Mouse (Mus musculus): ENCODE measurements at regions not wholly inside any gene's neighbourhood (a gene's known extent, or its start where the extent isn't known, plus 50 kb on each side); places are given as distances from the start of the nearest gene placed in this dataset.

DNA sequence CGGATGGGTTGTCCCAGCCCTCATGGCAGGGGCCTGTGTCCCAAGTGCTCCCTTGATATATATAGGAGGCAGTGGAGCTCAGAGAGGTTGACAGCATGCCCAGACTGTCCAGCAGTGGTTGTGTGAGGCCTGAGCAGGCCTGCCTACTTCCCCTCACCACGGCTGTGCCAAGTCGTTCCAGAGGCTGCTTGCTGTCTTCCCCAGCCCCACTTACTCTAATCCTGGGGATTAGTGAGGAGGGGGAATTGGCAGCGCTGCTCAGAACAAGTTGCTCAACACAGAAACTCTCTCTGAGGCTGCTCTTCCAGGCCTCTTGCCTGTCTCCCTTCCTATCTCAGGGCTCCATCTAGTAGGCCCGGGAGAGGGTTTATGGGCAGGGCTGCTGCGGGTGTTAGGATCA lies 56.1 kb upstream of the 1600014C23Rik start:
- H3K9me3 ChIP-seq (replicated peaks; ENCODE audit: low read length): peaks cover 3% of the 10 kb centered on the region
- H3K4me3 ChIP-seq (replicated peaks in 1 of 3; ENCODE audit: low read depth in 2 of 3, low read length in 2 of 3, poor library complexity in 1 of 3): no peak overlapping the region
- no peak overlapping the region for H3K4me2 ChIP-seq (ENCODE audit: insufficient read depth, low read depth, poor library complexity, severe bottlenecking)
- H3K79me2 ChIP-seq (replicated peaks; ENCODE audit: control insufficient read depth, extremely low read depth, insufficient read depth, poor library complexity, severe bottlenecking): no peaks in the 10 kb centered on the region
- H3K9ac ChIP-seq (ENCODE audit: insufficient read depth, low read depth): no peak overlapping the region
- TF ChIP-seq ZNF384 (IDR thresholded peaks at IDR 0.05; ENCODE audit: low read depth, low read length) (no peak), BHLHE40 (IDR thresholded peaks at IDR 0.05; ENCODE audit: low read depth, low read length) (no peak), USF2 (conservative IDR thresholded peaks at IDR 0.05; ENCODE audit: low read depth, low read length) (no peak), RAD21 (IDR thresholded peaks at IDR 0.05; ENCODE audit: low read depth, low read length) (no peak)
- in situ Hi-C loops (cut with MboI; ENCODE audit: low pct_ligation_motif_present, low pct_unique_long_range_greater_than_20kb, low sequenced_read_pairs): no loop called here
- no peak overlapping the region for H3K27ac ChIP-seq (ENCODE audit: insufficient read depth, low read depth)
- H3K27me3 ChIP-seq (replicated peaks): peaks cover 80% of the 10 kb centered on the region
- no peak for DNase-seq (ENCODE audit: extremely low read depth)
- dilution Hi-C loops (cut with MboI; ENCODE audit: extremely low pct_ligation_motif_present, extremely low pct_unique_long_range_greater_than_20kb, low sequenced_read_pairs): no loop called here
- no peaks in the 10 kb centered on the region for H3K36me3 ChIP-seq (replicated peaks in 1 of 2; ENCODE audit: control insufficient read depth in 1 of 2, insufficient read depth in 1 of 2, low read length in 1 of 2)
- H3K4me1 ChIP-seq (ENCODE audit: control insufficient read depth in 1 of 2, insufficient read depth in 2 of 2): no peaks in the 10 kb centered on the region

DNA sequence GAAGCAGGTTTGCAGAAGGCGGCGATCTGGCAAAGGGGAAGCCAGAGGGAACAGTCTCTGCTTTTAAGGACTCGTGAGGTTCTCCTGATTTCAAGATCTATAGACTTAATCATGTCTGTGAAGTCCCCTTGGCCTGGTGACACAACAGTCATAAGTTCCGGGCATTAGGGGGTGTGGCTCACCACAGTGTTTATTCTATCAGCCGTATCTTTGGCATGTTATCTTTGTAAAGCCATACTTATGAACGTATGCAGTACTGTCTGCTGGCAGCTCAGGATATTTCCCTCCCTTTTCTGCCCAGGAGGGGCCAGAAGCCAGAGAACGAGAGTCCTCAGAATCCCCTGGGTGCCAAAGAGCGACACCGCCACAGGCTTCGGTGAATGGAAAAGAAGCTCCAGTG lies 51.3 kb upstream of the 1600014C23Rik start:
- in situ Hi-C loops (cut with MboI; ENCODE audit: low pct_ligation_motif_present, low pct_unique_long_range_greater_than_20kb, low sequenced_read_pairs): no loop called here
- no peak for DNase-seq (ENCODE audit: extremely low read depth)
- Histone ChIP-seq H3K27me3 (replicated peaks) (peaks cover 83% of the 10 kb centered on the region), H3K79me2 (replicated peaks; ENCODE audit: control insufficient read depth, extremely low read depth, insufficient read depth, poor library complexity, severe bottlenecking) (no peaks in the 10 kb centered on the region), H3K36me3 (replicated peaks in 1 of 2; ENCODE audit: control insufficient read depth in 1 of 2, insufficient read depth in 1 of 2, low read length in 1 of 2) (no peaks in the 10 kb centered on the region), H3K27ac (ENCODE audit: insufficient read depth, low read depth) (no peak overlapping the region), H3K4me2 (ENCODE audit: insufficient read depth, low read depth, poor library complexity, severe bottlenecking) (no peak overlapping the region), H3K4me3 (replicated peaks in 1 of 3; ENCODE audit: low read depth in 2 of 3, low read length in 2 of 3, poor library complexity in 1 of 3) (no peak overlapping the region), H3K4me1 (ENCODE audit: control insufficient read depth in 1 of 2, insufficient read depth in 2 of 2) (no peaks in the 10 kb centered on the region), H3K9me3 (replicated peaks; ENCODE audit: low read length) (no peaks in the 10 kb centered on the region), H3K9ac (ENCODE audit: insufficient read depth, low read depth) (no peak overlapping the region)
- dilution Hi-C loops (cut with MboI; ENCODE audit: extremely low pct_ligation_motif_present, extremely low pct_unique_long_range_greater_than_20kb, low sequenced_read_pairs): no loop called here
- TF ChIP-seq MYC (IDR thresholded peaks at IDR 0.05; ENCODE audit: low read depth, low read length) (no peak), ZNF384 (IDR thresholded peaks at IDR 0.05; ENCODE audit: low read depth, low read length) (no peak), CTCF (conservative IDR thresholded peaks at IDR 0.05 in 1 of 2, IDR thresholded peaks at IDR 0.05 in 1 of 2; ENCODE audit: low read depth in 2 of 2, low read length in 2 of 2) (no peak), JUN (IDR thresholded peaks at IDR 0.05; ENCODE audit: insufficient read depth, low read depth, low read length) (no peak), MXI1 (IDR thresholded peaks at IDR 0.05; ENCODE audit: low read depth, low read length) (no peak), USF2 (conservative IDR thresholded peaks at IDR 0.05; ENCODE audit: low read depth, low read length) (no peak), GABPA (IDR thresholded peaks at IDR 0.05; ENCODE audit: insufficient replicate concordance, low read depth, low read length) (no peak), SMC3 (IDR thresholded peaks at IDR 0.05; ENCODE audit: low read depth, low read length) (no peak), ZKSCAN1 (IDR thresholded peaks at IDR 0.05; ENCODE audit: borderline replicate concordance, low read depth, low read length) (no peak), USF1 (IDR thresholded peaks at IDR 0.05; ENCODE audit: low read depth, low read length) (no peak), ZC3H11A (IDR thresholded peaks at IDR 0.05; ENCODE audit: low read depth, low read length) (no peak), MAZ (IDR thresholded peaks at IDR 0.05; ENCODE audit: low read depth, low read length) (no peak), POLR2A (IDR thresholded peaks at IDR 0.05; ENCODE audit: low read depth, low read length) (no peak), RAD21 (IDR thresholded peaks at IDR 0.05; ENCODE audit: low read depth, low read length) (no peak), TBP (conservative IDR thresholded peaks at IDR 0.05; ENCODE audit: low read depth, low read length) (no peak), ELF1 (IDR thresholded peaks at IDR 0.05; ENCODE audit: low read depth, low read length) (no peak), NRF1 (IDR thresholded peaks at IDR 0.05; ENCODE audit: low read depth, low read length) (no peak), EP300 (IDR thresholded peaks at IDR 0.05; ENCODE audit: low read length) (no peak), NELFE (IDR thresholded peaks at IDR 0.05; ENCODE audit: low read depth, low read length) (no peak), KAT2A (IDR thresholded peaks at IDR 0.05; ENCODE audit: insufficient replicate concordance, low read length) (no peak)

Measured in CH12.LX (cell line).